Mouse (Mus musculus): ENCODE results near the gene AI413582. TPM values are rescaled to one million over a fixed set of nuclear protein-coding genes. Genes with fewer than 3 reads are reported as not detected.

AI413582 gene
- polyA plus RNA-seq, 1 experiment, result 120 TPM

DNA sequence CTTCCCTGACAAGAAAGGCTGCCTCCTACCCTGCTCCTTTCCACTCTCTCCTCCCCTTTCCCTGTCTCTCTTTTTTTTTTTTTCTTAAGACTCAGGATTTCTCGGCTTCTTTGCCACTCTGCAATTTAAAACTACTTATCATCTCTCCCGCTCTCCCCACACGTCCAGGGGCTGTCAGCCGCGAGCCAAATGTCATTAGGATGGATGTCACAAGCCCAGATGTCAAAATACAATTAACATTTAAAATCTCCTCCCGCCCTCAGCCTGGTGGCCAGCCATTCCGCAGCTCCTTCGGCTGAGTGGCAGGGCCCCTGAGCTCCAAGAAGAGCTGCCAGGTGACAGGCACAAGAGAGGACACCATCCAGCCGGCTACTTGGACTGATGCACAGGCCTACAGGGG is 47.3 kb downstream of the AI413582 start:
- Histone ChIP-seq H3K4me3 (ENCODE audit: control insufficient read depth, insufficient read depth, low read length) (no peak overlapping the region), H3K36me3 (ENCODE audit: control insufficient read depth, insufficient read depth, low read length) (no peaks in the 10 kb centered on the region), H3K4me1 (replicated peaks; ENCODE audit: control insufficient read depth, insufficient read depth, low read length) (peaks cover 7% of the 10 kb centered on the region), H3K27me3 (ENCODE audit: control insufficient read depth, insufficient read depth, low read length) (peaks cover under 1% of the 10 kb centered on the region), H3K27ac (ENCODE audit: control insufficient read depth, insufficient read depth, low read length) (no peak overlapping the region)
- 85% methylated on average over 9 of the region's 9 CpGs for WGBS
- no peak for TF ChIP-seq CTCF (IDR thresholded peaks at IDR 0.05; ENCODE audit: borderline replicate concordance, control insufficient read depth, extremely low read depth, insufficient read depth, low read length, poor library complexity)
- no peak for TF ChIP-seq POLR2A (IDR thresholded peaks at IDR 0.05; ENCODE audit: control insufficient read depth, extremely low read depth, insufficient read depth, low read length, poor library complexity)
- DNase-seq, result no peak

DNA sequence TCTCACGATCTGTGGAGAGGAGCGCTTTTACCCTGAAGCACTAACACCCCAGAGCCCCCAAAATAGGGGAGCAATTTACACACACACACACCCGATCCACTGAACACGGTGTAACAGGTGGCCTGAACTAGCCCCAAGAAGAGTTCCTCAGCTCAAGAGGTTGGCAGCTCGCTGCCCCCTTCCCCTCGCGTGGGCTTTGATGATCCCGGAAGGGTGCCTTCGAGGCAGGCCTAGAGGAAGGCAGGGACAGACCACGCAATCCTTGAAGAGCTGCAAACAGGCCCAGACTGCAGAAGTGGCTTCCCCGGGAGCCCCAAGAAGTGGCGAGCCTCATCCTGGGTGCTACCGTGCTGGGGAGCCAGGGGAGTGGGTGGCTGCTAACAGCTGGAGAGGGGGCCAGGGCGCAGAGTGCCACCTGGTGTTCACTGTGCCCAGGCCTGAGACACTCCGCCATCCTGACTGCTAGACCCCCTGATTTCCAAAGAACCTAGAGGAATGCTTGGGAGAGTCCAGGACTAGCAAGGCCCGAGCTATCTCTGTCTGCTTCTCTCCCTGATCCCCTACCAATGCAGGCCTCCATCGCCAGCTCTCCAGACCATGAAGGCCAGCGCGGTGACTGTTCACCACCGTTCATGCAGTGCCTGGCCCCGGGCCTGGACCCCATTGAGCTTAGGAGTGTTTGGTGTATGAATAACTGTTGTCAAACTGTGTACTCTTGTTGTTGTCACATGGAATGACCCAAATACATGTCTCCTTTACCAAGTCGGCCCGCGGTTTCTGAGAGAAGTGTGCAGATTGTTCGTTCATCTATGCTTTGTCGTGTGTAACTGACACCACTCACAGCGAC is 51.4 kb downstream of the AI413582 start:
- Histone ChIP-seq H3K4me3 (ENCODE audit: control insufficient read depth, insufficient read depth, low read length) (peak overlapping the region; percentile 31; the same call in 1 of the 2 replicates), H3K27me3 (ENCODE audit: control insufficient read depth, insufficient read depth, low read length) (peaks cover 19% of the 10 kb centered on the region), H3K27ac (ENCODE audit: control insufficient read depth, insufficient read depth, low read length) (no peak overlapping the region), H3K4me1 (replicated peaks; ENCODE audit: control insufficient read depth, insufficient read depth, low read length) (peaks cover 23% of the 10 kb centered on the region), H3K36me3 (ENCODE audit: control insufficient read depth, insufficient read depth, low read length) (no peaks in the 10 kb centered on the region)
- DNase-seq, result no peak
- WGBS, result 46% methylated on average over 27 of the region's 27 CpGs
- no peak for TF ChIP-seq POLR2A (IDR thresholded peaks at IDR 0.05; ENCODE audit: control insufficient read depth, extremely low read depth, insufficient read depth, low read length, poor library complexity)
- 0 out of 2 replicates have a peak, but pooled peaks have one; percentile 27 for TF ChIP-seq CTCF (IDR thresholded peaks at IDR 0.05; ENCODE audit: borderline replicate concordance, control insufficient read depth, extremely low read depth, insufficient read depth, low read length, poor library complexity)

Other genes with a start within 250 kb of the AI413582 start
- gene Grm4, start 44.4 kb downstream of the AI413582 start, polyA plus RNA-seq (2012; rRNA removed), result 1.5 and 1.9 TPM in 2 replicates
- gene Hmga1, start 9.3 kb downstream of the AI413582 start, polyA plus RNA-seq (2012; rRNA removed), result 430 and 578 TPM in 2 replicates
- 86.3 and 110 TPM in 2 replicates for gene Nudt3, start 57.7 kb upstream of the AI413582 start, polyA plus RNA-seq (2012; rRNA removed)
- gene RPS10-NUDT3, start 69.5 kb upstream of the AI413582 start, polyA plus RNA-seq (2012; rRNA removed), result not detected in 2 replicates
- 1,664 and 2,025 TPM in 2 replicates for gene Rps10, start 70.9 kb upstream of the AI413582 start, polyA plus RNA-seq (2012; rRNA removed)
- gene Pacsin1, start 89.8 kb upstream of the AI413582 start, polyA plus RNA-seq (2012; rRNA removed), result 24.0 and 24.7 TPM in 2 replicates
- 0.58 and 0.99 TPM in 2 replicates for gene Spdef, start 163.2 kb upstream of the AI413582 start, polyA plus RNA-seq (2012; rRNA removed)